Mouse (Mus musculus) erythroblast, embryonic 14.5 days (primary cell): ENCODE results near the gene Son.

ENCODE experiments used
- GATA1 ChIP-seq: IDR thresholded peaks from 2 replicates; pipeline ENCODE4 v1.6.1; 2012; ENCODE audit warnings: low read length, inconsistent platforms, mixed read lengths
- TAL1 ChIP-seq: IDR thresholded peaks from 3 replicates; pipeline ENCODE4 v1.6.1; 2012; ENCODE audit warnings: low read length, inconsistent platforms, mixed read lengths

DNA sequence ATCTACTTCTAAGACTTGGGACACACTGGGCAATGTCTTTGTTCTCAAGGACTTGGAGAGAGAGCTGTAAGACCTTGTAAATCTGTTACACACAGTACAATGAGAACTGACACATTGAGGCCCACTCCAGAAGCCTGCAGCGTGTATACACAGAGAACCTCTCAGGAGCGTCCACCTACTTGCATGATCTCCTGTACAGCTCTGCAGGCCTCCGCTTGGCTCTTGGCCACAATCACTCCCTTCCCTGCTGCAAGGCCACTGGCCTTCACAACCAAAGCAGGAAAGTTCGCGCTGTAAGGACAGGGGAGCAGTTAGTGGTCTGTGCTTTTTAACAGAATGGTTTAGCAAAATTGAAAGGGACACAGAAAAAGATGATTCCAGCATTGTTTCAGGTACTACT is 8.1 kb upstream of the Son start:
- TF ChIP-seq TAL1 (no peak), GATA1 (no peak)
